Mouse (Mus musculus) layer of hippocampus, adult 9-10 months (tissue): ENCODE measurements around the gene Rnf10.

ENCODE experiments used
- DNase-seq: peaks from one replicate; pipeline ENCODE4 v3.0.0; 2022; ENCODE audit warnings: low spot score

Gene Rnf10

DNA sequence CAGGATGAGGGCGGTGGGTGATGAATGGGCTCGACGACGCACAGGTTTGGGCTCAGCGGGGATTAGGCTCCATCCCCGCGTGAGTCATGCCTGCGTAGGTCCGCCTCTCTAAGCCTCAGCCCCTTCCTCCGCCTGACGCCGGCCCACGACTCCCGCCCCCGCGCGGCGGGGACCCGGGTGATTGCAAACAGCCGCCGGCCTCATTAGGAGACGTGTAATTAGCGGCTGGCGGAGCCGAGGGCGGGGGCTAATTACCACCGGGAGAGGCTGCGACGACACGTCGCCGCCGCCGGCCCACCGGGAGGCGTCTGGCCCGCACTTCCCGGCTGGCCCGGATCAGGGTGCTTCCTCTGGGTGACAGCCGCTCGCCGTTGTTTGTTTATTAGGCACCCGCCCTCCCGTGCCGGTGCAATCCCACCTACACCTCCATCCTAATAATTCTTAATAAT, 37.4 kb downstream of the Rnf10 start:
- DNase-seq = no peak

DNA sequence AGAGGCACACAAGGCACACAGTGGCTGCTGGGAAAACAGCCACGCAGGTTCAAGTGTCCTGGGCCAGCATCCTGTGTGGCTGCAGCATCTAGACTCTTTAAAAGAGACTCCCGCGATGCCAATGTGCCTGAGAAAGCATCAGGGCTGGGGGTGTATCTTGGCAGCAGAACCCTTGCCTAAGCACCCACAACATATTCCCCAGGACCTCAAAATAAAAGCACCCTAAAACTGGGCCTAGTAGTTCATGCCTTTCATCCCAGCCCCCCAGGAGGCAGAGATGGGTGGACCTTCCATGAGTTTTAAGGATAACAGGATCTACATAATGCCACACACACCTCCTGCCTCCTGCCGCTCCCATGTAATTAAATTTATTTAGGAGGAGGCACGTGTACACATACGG, 38.2 kb downstream of the Rnf10 start:
- DNase-seq = no peak

DNA sequence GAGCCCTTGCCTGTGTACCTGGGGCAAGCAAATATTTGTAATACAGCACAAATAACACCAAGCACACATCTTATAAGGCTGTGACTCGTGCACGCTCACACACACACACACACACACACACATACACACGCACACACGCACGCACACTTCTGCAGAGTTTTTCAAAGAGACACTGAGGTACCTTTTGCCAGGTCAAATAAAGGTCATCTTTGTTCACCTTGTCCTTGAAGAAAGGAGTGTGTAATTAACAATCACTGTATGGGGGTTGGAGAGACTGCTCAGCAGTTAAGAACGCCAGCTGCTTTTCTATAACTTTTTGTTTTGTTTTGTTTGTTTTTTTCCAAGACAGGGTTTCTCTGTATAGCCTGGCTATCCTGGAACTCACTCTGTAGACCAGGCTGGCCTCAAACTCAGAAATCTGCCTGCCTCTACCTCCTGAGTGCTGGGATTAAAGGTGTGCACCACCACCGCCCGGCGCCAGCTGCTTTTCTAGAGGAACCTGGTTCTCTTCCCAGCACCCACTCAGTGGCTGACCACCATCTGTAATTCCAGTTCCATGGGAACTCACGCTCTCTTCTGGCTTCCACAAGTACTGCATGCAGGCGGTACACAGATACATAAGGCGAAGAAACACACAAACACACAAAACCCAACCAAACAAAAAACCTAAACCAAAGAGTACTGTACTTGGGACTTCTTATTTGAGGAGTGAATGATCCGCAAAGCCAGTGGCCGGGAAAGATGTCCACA, 39.5 kb downstream of the Rnf10 start:
- DNase-seq = no peak

DNA sequence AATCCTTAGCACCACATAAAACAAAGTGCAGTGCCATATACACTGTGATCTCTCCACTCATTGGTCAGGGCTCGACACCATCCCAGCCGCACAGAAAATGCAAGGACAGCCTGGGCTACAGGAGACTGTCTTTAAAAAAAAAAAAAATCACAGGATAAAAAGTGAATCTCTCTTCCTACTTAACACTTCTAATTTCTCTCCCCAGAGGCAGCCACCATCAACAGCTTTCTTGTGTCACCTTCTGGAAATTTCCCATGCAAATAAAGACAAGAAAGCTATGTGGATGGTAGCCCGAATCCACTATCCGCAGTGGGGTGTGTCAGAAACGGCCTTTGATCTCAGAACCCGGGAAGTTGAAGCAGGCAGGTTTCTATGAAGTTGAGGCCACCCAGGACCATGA, 40.2 kb downstream of the Rnf10 start:
- no peak for DNase-seq

DNA sequence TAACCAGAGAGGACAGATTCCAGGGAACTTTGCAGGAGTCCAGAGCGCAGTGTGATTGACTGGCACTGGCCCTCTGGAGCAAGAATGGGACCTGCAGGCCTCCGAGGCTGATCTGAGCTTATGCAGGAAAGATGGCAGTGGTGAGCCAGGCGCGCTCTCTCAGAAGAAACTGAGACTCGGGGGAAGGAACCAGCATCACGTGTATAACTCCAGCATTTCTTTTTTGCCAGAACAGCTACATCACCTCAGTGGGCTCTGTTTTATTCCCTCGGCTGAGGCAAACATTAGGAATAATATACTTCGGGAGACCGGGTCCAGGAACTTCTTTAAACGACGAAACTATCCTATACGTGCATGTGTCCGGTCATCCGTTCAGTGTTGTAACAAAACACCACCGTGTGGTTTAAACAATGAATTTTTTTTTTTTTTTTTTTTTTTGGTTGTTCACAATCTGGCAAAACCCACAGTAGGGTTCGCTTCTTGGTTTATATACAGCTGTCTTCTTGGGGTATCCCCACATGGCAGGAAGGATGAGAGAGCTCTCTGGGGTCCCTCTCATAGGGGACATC, 41.1 kb downstream of the Rnf10 start:
- no peak for DNase-seq

DNA sequence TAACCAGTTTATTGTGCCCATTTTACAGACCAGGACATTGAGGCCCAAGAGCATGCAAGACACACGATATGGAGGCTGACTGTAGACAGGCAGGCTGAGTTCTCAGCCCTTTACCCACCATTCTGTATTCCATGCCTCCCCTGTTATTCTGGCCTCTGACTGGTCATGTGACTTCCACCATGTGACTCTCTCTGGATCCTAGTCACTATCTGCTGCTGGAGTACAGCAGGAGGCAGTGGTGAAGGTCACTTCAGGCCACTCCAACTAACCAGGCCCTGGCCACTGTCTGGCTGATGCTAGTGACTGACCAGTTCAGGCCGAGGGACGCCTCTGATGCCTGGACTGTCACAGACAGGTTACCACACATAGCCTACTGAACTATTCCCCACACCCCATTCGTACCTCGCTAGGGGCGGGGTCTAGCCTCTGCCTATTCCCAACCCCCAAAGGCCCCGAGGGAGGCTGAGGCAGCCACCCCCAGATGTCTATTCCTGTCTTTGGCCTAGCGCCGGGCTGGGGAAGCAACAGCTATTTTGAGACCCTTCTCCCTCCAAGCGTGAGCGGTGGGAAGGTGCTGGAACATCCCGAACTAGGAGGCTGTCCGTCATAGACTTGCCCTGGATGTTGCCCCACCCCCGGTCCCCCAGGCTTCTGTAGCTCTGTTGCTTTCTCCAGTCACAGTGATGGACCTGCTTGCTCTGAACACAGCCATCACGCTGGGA, 41.7 kb downstream of the Rnf10 start:
- no peak for DNase-seq

DNA sequence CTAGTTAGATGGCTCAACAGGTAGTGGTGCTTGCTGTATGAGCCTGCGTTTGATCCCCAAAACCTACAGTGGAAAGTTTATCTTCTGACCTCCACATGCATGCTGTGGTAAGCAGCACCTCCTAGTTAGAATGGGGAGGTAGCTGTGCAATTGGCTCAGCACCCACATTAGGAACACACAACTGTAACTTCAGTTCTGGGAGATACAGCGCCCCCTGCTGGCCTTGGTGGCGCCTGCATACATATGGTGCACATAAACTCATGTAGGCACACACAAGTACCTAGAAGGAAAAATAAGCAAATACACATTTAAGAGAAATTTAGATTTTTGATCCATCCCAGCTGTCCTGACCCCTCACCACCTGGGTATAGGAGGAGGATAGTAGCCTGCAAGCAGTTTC, 50.2 kb downstream of the Rnf10 start:
- DNase-seq = no peak

DNA sequence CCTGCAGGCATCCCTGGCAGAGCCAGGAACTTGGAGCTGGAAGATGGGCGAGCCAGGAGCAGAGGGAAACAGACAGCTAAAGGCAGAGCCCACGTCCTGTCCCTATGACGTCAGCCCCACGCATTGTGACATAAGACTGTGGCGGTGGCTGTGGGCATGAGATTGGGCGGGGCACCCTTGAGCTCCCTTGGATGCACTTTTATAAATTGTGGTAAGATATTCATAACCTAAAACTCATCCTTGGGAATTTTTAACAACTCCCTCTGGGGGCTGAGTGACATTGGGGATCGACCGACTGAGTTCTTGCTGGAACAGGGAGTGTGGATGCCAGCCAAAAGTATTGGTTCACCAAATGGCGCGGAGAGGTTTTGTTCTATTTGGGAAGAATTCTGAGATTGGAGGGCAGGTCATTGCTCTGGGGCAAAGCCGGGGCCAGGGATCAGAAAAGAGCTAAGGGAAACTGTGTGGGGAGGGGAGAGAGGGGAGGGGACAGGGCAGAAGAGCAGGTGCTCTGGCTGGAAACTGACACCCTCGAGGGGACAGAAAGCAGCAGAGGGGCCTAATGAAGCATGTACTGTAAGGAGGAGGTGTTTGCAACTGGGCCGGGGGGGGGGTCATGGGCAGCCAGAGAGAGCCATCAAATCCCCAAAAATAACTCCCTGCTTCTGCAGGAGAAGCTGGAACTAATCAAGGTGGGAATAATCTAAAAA, 51.6 kb downstream of the Rnf10 start:
- DNase-seq = no peak

DNA sequence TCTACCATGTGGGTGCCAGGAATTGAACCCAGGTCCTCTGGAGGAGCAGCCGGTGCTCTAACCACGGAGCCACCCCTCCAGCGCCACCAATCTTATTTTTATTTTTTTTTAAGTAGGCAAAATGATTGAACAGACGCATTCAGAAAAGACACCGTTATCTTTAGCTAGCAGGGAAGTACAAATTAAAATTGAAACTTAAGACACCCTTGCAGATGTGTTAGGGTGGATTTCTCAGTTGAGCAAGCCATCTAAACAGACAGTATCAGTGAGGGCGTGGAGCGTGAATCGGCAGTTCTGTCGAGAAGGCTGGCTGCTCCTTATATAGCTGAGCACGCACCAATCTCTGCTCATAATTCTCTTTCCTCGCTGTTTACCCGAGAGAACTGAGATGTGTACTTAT, 54.7 kb downstream of the Rnf10 start:
- DNase-seq = no peak

DNA sequence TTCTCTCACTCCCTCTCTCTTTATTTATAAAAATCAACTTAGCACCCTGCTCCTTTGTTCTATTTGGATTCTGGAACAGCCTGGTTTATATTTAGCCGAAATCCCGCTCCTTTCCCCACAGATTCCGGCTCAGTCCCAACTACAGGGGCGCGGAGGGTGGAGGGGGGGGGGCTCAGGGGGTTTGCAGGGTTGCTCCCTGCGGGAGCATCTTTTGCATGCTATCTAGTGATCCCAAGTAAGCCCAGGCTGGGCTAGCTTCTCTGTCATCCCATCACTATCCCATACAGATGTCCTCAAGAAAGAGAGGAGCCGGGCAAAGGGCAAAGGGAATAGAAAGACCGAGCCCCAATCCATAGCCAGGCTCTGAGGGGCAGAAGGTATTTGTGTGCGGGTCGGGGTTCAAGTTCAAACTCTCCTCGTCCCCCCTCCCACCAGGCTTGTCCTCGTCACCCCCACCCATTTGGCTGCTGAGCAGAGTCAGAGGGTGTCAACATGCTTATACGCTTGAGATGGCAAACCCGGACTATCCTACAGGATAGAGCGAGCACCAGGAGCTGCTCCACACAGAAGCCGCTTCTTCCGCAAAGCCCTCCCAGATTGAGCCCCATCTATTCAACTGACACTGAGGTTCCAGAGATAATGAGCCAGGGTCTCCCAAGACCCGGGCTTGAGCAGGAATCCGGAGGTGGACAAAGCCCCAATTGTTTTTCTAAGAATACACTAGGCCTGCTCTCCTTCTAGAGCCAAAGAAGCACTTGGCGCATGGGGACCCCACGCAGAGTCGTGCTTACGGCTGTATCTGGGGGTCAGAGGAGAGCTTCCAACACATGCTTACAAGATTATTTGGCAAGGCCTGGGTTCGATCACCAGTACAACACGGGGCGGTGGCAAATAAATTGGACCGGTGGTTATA, 57.2 kb downstream of the Rnf10 start:
- DNase-seq = no peak

DNA sequence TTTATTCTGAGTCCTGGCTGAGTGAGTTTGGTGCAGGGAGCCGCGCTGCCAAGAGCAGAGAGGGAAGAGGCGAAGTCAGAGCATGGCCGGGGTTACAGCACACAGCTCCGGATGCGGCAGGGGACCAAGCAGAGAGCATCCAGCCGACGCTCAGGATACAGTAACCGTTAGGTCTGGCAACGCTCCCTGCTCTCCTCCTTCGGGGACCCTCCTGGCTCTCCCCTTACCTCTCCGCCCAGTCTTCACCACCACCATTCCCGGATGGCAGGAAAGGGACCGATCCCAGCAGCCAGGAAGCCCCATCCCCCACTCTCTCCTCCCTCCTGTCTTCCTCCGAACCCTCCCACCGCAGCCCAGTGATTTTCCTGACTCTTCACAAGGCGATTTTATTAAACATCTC, 57.8 kb downstream of the Rnf10 start:
- no peak for DNase-seq

DNA sequence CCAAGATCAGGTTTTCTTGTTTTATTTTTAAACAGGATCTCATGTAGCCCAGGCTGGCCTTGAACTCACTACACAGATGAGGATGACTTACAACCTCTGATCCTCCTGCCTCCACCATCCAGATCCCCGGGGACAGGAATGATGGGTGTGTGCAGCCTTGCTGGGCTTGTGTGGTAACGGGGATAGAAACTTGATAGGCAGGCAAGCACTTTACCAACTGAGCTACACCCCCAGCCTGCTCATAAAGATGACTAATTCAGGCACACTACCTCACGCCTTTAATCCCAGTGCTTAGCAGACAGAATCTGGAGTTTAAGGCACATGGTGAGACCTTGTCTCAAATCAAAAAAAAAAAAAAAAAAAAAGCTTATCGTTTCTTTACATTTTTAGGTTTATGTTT, 59.8 kb downstream of the Rnf10 start:
- no peak for DNase-seq

DNA sequence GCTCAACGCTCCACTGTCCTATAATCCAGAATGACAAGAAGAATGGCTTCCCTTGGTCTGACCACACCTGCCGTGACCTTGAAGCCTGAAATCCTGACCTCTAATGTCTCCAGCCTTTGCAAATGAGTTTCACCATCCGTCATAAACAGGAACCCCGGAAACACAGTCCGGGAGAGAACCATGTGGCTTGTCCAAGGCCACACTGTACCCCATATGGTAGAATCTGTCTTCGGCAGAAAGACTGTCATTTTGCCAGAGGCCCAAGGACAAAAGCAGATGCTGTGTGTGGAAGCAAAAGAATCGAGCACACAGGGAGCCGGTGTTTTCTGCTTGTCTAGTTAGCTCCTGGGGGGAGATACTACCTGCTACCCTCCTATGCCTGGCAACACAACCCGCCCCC, 60.2 kb downstream of the Rnf10 start:
- DNase-seq = no peak

DNA sequence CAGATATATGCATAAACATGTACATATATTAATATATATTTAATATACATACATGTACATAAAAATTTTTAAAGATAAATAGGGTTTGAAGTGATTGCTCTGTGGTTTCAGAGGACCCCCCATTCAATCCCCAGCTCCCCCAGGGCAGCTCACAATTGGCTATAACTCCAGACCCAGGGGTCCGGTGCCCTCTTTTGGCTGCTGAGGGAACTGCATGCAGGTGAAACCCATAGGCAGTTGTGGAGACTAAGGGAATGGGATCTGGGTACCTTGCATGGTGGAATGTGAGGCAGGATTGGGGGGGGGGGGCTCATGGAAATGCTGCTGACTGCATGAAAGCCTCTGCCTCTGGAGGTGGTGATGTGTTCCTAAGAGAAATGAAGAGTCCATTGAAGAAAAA, 62.3 kb downstream of the Rnf10 start:
- DNase-seq = no peak

DNA sequence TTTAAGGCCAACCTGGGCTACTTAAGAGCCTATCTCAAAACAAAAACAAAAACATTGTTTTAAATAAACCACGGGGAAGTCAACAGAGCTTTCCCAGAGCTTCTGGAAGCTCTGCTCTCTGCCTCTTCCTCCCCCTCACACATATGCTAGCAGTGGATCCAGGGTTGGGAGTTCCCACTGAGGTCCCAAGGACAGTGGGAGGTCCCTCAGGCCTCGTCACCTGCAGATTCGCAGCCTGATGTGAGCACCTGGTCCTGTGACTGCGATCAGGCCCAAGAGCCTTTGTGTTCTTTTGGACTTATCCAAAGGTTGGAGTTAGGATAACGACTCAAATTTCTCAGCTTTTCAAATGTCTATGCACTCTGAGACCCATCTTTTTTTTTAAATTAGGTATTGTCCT, 64.1 kb downstream of the Rnf10 start:
- DNase-seq = no peak

DNA sequence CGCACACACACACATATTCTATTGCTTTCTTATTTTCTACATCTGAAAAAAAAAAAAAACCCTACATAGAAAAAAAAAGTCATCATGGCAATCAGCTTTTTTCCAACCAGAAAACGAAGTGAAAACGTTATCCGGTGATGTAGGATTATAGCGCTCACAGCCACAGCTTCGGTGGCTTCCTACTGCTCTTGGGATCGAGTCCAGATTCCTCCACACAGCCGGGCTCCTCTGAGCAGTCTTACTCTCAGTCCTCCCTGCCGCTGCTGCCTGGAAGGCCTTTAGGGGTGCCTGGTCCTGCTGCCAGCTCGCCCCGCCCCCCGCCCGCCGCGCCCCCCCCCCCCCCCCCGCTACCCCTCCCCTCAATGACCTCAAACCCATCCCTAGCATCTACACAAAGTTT, 64.8 kb downstream of the Rnf10 start:
- DNase-seq = no peak

DNA sequence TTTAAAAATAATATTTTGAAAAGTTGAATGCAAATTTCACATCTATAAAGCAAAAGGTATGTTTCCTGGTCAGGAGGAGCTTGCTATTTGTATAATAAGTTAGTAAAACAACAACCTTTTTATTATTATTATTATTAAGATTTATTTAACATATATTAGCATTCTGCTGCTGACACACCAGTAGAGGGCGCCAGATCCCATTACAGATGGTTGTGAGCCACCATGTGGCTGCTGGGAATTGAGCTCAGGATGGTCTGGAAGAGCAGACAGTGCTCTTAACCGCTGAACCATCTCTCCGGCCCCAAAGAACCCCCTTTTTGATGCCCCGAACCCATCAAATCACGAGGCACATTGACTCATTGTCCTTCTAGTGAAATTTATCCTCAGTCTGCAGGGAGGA, 65.5 kb downstream of the Rnf10 start:
- DNase-seq = no peak

DNA sequence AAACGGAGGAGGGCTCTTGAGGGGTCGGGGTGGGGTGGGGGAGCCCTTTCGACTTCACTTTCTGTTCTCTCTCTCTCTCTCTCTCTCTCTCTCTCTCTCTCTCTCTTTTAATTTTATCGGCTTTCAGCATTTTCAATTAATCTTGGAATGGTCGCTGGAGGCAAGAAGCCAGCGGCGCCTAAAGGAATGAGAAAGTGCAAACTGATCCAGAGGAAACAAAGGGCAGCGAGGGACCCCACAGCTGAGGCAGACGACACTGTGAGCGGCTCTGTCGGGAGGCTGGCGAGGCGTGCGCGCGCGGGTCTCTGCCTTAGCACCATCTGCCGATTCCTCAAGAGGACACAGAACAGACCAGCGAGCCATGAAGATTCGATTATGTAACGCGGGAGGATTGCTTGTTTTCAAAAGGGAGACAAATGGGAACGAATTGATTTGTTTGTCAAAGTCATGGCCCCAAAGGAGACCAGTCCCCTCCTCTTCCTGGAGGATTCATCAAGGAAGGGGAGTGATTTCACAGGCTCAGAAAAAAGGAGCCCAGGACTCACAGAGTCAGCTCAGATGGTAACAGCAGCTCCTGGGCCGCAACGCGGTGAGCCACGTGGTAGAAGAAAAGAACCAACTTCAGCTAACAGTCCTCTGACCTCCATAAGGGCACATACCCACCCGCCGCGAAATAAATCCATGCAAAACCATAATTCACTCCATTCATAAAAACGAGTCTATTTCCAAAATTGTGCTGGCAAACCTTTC, 68.0 kb downstream of the Rnf10 start:
- DNase-seq = no peak

DNA sequence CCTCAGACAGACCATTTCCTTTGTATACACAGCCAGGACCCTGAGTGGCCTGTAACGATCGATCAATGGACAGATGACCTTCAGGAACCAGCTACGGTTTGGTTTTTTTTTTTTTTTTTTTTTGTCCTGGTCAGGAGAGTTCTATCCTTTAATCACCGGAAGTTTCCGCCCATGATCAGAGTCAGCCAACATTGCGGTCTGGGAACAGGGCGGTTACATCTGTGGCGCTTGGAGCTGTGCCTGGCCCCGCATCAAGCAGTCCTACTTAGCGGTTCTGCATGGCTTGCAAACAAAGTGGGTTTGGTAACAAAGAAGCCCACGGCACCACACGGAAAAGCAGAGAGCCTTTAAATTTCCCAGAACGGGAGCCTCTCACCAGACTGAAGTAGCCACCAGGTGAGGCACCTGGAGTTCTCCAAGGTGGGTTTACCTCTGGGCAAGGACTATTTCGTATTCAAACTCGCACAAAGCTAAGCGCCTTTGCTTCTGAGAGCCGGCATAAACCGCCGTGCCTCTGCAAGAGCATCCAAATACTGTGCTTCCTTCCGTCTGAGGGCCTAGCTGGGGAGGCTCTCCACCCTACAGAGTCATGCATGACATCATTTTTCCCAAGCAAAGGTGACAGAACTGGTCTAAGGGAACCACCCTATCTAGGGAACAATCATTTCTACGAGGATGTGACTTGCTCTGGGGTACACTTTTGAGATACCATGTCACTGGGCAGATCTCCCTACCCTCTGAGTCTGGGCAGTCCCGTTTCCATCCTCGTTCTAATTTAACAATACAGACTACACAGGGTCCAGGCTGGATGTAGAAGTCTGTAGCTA, 68.8 kb downstream of the Rnf10 start:
- DNase-seq = no peak

DNA sequence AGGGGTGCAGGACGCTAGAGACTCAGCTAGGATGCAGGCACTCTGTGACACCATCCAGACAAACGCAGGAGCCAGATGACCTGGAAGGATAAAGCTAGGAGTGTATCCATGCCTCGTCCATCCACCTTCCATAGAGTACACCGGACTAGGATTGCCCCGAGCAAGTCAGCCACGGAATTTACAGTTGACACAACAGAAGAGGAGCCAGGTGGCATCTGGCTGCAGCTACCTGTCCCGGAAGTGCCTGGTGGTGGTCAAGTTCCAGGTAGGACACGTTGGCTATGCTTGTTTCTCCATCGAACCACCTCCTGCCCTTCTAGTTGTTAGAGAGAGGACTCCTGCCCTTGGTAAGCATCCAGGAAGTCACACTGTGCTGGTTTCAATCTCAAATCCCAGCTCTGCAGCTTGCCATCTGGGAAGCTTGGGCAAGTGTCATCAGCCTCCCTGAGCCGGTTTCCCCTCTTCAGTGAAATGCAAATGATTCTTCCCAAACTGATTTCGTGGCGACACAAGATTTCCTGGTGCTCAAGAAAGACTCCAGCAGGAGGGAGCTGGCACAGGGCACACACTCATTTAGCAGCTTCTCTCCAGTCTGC, 78.0 kb downstream of the Rnf10 start:
- no peak for DNase-seq
